Mouse (Mus musculus): ENCODE measurements around the gene Fnip2. TPM values are rescaled to one million over a fixed set of nuclear protein-coding genes. Genes with fewer than 3 reads are reported as not detected.

Fnip2 gene
- total and polyA plus RNA-seq, 3 experiments, result 0.21 to 0.71 (median 0.31) TPM

GRCm38 (mm10) chr3:79514304-79514703, 53.3 kb downstream of the Fnip2 start:
- no peaks in the 10 kb centered on the region for H3K9me3 ChIP-seq (replicated peaks; ENCODE audit: low read length)
- no peak overlapping the region for H3K27ac ChIP-seq (ENCODE audit: insufficient read depth, low read depth)
- H3K27me3 ChIP-seq (replicated peaks), result peaks cover 2% of the 10 kb centered on the region
- no peak for TF ChIP-seq MXI1 (IDR thresholded peaks at IDR 0.05; ENCODE audit: low read depth, low read length)
- no peak for TF ChIP-seq ZMIZ1 (IDR thresholded peaks at IDR 0.05; ENCODE audit: low read depth, low read length)
- no peaks in the 10 kb centered on the region for H3K36me3 ChIP-seq (replicated peaks in 1 of 2; ENCODE audit: control insufficient read depth in 1 of 2, insufficient read depth in 1 of 2, low read length in 1 of 2)
- no peaks in the 10 kb centered on the region for H3K4me1 ChIP-seq (ENCODE audit: control insufficient read depth in 1 of 2, insufficient read depth in 2 of 2)
- H3K4me2 ChIP-seq (ENCODE audit: insufficient read depth, low read depth, poor library complexity, severe bottlenecking), result no peak overlapping the region
- H3K79me2 ChIP-seq (replicated peaks; ENCODE audit: control insufficient read depth, extremely low read depth, insufficient read depth, poor library complexity, severe bottlenecking), result no peaks in the 10 kb centered on the region
- H3K9ac ChIP-seq (ENCODE audit: insufficient read depth, low read depth), result no peak overlapping the region
- DNase-seq (ENCODE audit: extremely low read depth), result no peak
- dilution Hi-C loops (cut with MboI; ENCODE audit: extremely low pct_ligation_motif_present, extremely low pct_unique_long_range_greater_than_20kb, low sequenced_read_pairs) (no loop called here), in situ Hi-C loops (cut with MboI; ENCODE audit: low pct_ligation_motif_present, low pct_unique_long_range_greater_than_20kb, low sequenced_read_pairs) (no loop called here)
- H3K4me3 ChIP-seq (replicated peaks in 1 of 3; ENCODE audit: low read depth in 2 of 3, low read length in 2 of 3, poor library complexity in 1 of 3), result no peak overlapping the region

- no peaks in the 10 kb centered on the region for H3K27me3 ChIP-seq (replicated peaks)
- no peak overlapping the region for H3K9ac ChIP-seq (ENCODE audit: insufficient read depth, low read depth)
- no peaks in the 10 kb centered on the region for H3K36me3 ChIP-seq (replicated peaks in 1 of 2; ENCODE audit: control insufficient read depth in 1 of 2, insufficient read depth in 1 of 2, low read length in 1 of 2)
- no peak overlapping the region for H3K4me3 ChIP-seq (replicated peaks in 1 of 3; ENCODE audit: low read depth in 2 of 3, low read length in 2 of 3, poor library complexity in 1 of 3)
- no peak for DNase-seq (ENCODE audit: extremely low read depth)
- dilution Hi-C loops (cut with MboI; ENCODE audit: extremely low pct_ligation_motif_present, extremely low pct_unique_long_range_greater_than_20kb, low sequenced_read_pairs), result no loop called here
- H3K4me2 ChIP-seq (ENCODE audit: insufficient read depth, low read depth, poor library complexity, severe bottlenecking), result no peak overlapping the region
- H3K4me1 ChIP-seq (ENCODE audit: control insufficient read depth in 1 of 2, insufficient read depth in 2 of 2), result no peaks in the 10 kb centered on the region
- TF ChIP-seq HCFC1 (IDR thresholded peaks at IDR 0.05; ENCODE audit: low read depth, low read length) (no peak), NRF1 (IDR thresholded peaks at IDR 0.05; ENCODE audit: low read depth, low read length) (no peak), USF2 (conservative IDR thresholded peaks at IDR 0.05; ENCODE audit: low read depth, low read length) (no peak), ZMIZ1 (IDR thresholded peaks at IDR 0.05; ENCODE audit: low read depth, low read length) (no peak), RCOR1 (conservative IDR thresholded peaks at IDR 0.05; ENCODE audit: low read depth, low read length) (no peak), ZKSCAN1 (IDR thresholded peaks at IDR 0.05; ENCODE audit: borderline replicate concordance, low read depth, low read length) (no peak), MYC (IDR thresholded peaks at IDR 0.05; ENCODE audit: low read depth, low read length) (no peak), MEF2A (IDR thresholded peaks at IDR 0.05; ENCODE audit: borderline replicate concordance, low read depth, low read length) (no peak), MAX (IDR thresholded peaks at IDR 0.05; ENCODE audit: low read length) (no peak), MAFK (IDR thresholded peaks at IDR 0.05; ENCODE audit: insufficient replicate concordance, low read length) (no peak), CHD1 (IDR thresholded peaks at IDR 0.05; ENCODE audit: low read depth, low read length) (no peak), CHD2 (IDR thresholded peaks at IDR 0.05; ENCODE audit: low read length) (no peak), BHLHE40 (IDR thresholded peaks at IDR 0.05; ENCODE audit: low read depth, low read length) (no peak), SMC3 (IDR thresholded peaks at IDR 0.05; ENCODE audit: low read depth, low read length) (no peak), ETS1 (conservative IDR thresholded peaks at IDR 0.05; ENCODE audit: low read depth, low read length) (no peak), UBTF (IDR thresholded peaks at IDR 0.05; ENCODE audit: low read depth, low read length) (no peak), JUN (IDR thresholded peaks at IDR 0.05; ENCODE audit: insufficient read depth, low read depth, low read length) (no peak)
- H3K27ac ChIP-seq (ENCODE audit: insufficient read depth, low read depth), result no peak overlapping the region
- no peaks in the 10 kb centered on the region for H3K79me2 ChIP-seq (replicated peaks; ENCODE audit: control insufficient read depth, extremely low read depth, insufficient read depth, poor library complexity, severe bottlenecking)
- in situ Hi-C loops (cut with MboI; ENCODE audit: low pct_ligation_motif_present, low pct_unique_long_range_greater_than_20kb, low sequenced_read_pairs), result no loop called here
- H3K9me3 ChIP-seq (replicated peaks; ENCODE audit: low read length), result no peaks in the 10 kb centered on the region
Observed at GRCm38 (mm10) chr3:79501166-79501728, 66.3 kb downstream of the Fnip2 start.

Data from CH12.LX (cell line).